Comparison of ENCODE assay signal across 8 mouse cellular contexts in the genomic region with DNA sequence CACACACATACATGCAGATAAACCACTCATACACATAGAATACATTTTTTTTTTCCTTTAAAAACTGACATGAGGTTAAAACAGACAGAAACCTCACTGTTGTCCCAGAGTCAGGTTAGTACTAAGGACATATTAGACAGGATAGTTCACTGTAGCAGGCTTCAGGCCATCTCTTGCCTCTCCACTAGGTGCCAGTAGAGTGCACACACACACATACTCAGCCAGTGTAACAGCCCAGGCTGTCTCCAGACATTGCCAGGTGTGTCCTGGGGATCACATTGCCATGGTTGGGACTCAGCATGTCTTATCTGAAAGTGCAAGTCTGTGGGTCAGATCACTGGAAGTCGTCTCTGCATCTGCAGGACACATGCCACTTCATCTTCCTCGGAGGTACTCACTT. TPM values are rescaled to one million over a fixed set of nuclear protein-coding genes. Genes with fewer than 3 reads are reported as not detected.
DNase-seq lines count a peak whose midpoint lies in the region; ATAC-seq lines count a peak whose summit lies in the region.

No protein-coding gene starts in this region.

- no peaks in the 10 kb centered on the region for H3K27me3 ChIP-seq in forebrain, embryonic 15.5 days
- H3K27me3 ChIP-seq in kidney, embryonic 16.5 days (ENCODE audit: insufficient read depth, low read length), result no peaks in the 10 kb centered on the region
- no peaks in the 10 kb centered on the region for H3K27me3 ChIP-seq in lung, embryonic 16.5 days (ENCODE audit: control insufficient read depth, insufficient read depth, low read depth, low read length)
- no peaks in the 10 kb centered on the region for H3K27me3 ChIP-seq in stomach, embryonic 16.5 days (ENCODE audit: control insufficient read depth, insufficient read depth, low read length)

- WGBS in forebrain, embryonic 15.5 days, result 85% methylated on average over 2 of the region's 2 CpGs
- 75% methylated on average over 2 of the region's 2 CpGs for WGBS in kidney, embryonic 16.5 days
- 53% methylated on average over 2 of the region's 2 CpGs for WGBS in lung, embryonic 16.5 days
- 66% methylated on average over 2 of the region's 2 CpGs for WGBS in stomach, embryonic 16.5 days

- H3K9ac ChIP-seq in forebrain, embryonic 15.5 days (replicated peaks), result no peak overlapping the region
- H3K9ac ChIP-seq in kidney, embryonic 16.5 days (replicated peaks; ENCODE audit: low read length), result no peak overlapping the region
- H3K9ac ChIP-seq in lung, embryonic 16.5 days (ENCODE audit: low read length), result no peak overlapping the region
- H3K9ac ChIP-seq in stomach, embryonic 16.5 days (ENCODE audit: low read length), result no peak overlapping the region

- no peak overlapping the region for H3K27ac ChIP-seq in forebrain, embryonic 15.5 days (replicated peaks)
- no peak overlapping the region for H3K27ac ChIP-seq in kidney, embryonic 16.5 days (ENCODE audit: low read length)
- H3K27ac ChIP-seq in lung, embryonic 16.5 days (ENCODE audit: low read length), result no peak overlapping the region
- H3K27ac ChIP-seq in stomach, embryonic 16.5 days (ENCODE audit: low read length), result no peak overlapping the region

- DNase-seq in cerebellum, adult 8-10 months, result no peak
- peak; percentile 36 for DNase-seq in urinary bladder, postnatal 14 days (ENCODE audit: low spot score)
- no peak for DNase-seq in urinary bladder, adult 2 months (ENCODE audit: low spot score)

- no peak overlapping the region for H3K4me2 ChIP-seq in forebrain, embryonic 15.5 days (replicated peaks)
- no peak overlapping the region for H3K4me2 ChIP-seq in kidney, embryonic 16.5 days (replicated peaks; ENCODE audit: low read depth, low read length)
- H3K4me2 ChIP-seq in lung, embryonic 16.5 days (ENCODE audit: low read depth, low read length), result no peak overlapping the region
- H3K4me2 ChIP-seq in stomach, embryonic 16.5 days (ENCODE audit: low read depth, low read length), result no peak overlapping the region

- peak; percentile 56; the same call in 1 of the 2 replicates for ATAC-seq in cerebellum, adult (ENCODE audit: insufficient number of reproducible peaks, low FRiP score, low TSS enrichment)
- ATAC-seq in forebrain, embryonic 15.5 days (replicated peaks), result 0 out of 2 replicates have a peak, but pooled peaks have one; percentile 60
- peak; percentile 71; the same call in 1 of the 2 replicates for ATAC-seq in kidney, embryonic 16.5 days (ENCODE audit: low FRiP score, low TSS enrichment)
- ATAC-seq in lung, embryonic 16.5 days (ENCODE audit: low read depth), result peak; percentile 74
- ATAC-seq in stomach, embryonic 16.5 days (ENCODE audit: insufficient read depth, low FRiP score), result peak; percentile 76; the same call in 1 of the 2 replicates

- peaks cover 65% of the 10 kb centered on the region for H3K36me3 ChIP-seq in forebrain, embryonic 15.5 days
- peaks cover 55% of the 10 kb centered on the region for H3K36me3 ChIP-seq in kidney, embryonic 16.5 days (ENCODE audit: insufficient read depth, low read length)
- H3K36me3 ChIP-seq in lung, embryonic 16.5 days (ENCODE audit: control insufficient read depth, insufficient read depth, low read length), result peaks cover 25% of the 10 kb centered on the region
- peaks cover 20% of the 10 kb centered on the region for H3K36me3 ChIP-seq in stomach, embryonic 16.5 days (ENCODE audit: control insufficient read depth, insufficient read depth, low read length)

- no peaks in the 10 kb centered on the region for H3K9me3 ChIP-seq in forebrain, embryonic 15.5 days
- H3K9me3 ChIP-seq in kidney, embryonic 16.5 days (ENCODE audit: low read length), result no peaks in the 10 kb centered on the region
- H3K9me3 ChIP-seq in lung, embryonic 16.5 days (ENCODE audit: control insufficient read depth, low read length), result no peaks in the 10 kb centered on the region
- H3K9me3 ChIP-seq in stomach, embryonic 16.5 days (replicated peaks; ENCODE audit: control insufficient read depth, low read length), result no peaks in the 10 kb centered on the region

- peaks cover under 1% of the 10 kb centered on the region for H3K4me1 ChIP-seq in forebrain, embryonic 15.5 days
- H3K4me1 ChIP-seq in kidney, embryonic 16.5 days (ENCODE audit: insufficient read depth, low read length), result peaks cover under 1% of the 10 kb centered on the region
- no peaks in the 10 kb centered on the region for H3K4me1 ChIP-seq in lung, embryonic 16.5 days (replicated peaks; ENCODE audit: control insufficient read depth, insufficient read depth, low read length)
- H3K4me1 ChIP-seq in stomach, embryonic 16.5 days (ENCODE audit: control insufficient read depth, insufficient read depth, low read length), result peaks cover under 1% of the 10 kb centered on the region

- H3K4me3 ChIP-seq in forebrain, embryonic 15.5 days, result no peak overlapping the region
- no peak overlapping the region for H3K4me3 ChIP-seq in kidney, embryonic 16.5 days (ENCODE audit: low read length)
- no peak overlapping the region for H3K4me3 ChIP-seq in lung, embryonic 16.5 days (ENCODE audit: low read length)
- H3K4me3 ChIP-seq in stomach, embryonic 16.5 days (replicated peaks; ENCODE audit: low read length), result no peak overlapping the region

RNA-seq across cellular contexts. Expression of gene Tmem186, which starts 6.3 kb away (rescaled TPM):
- polyA plus RNA-seq in urinary bladder, adult 2 months (2012; rRNA removed), result 12.3 and 13.7 TPM in 2 replicates
- polyA plus RNA-seq in forebrain, embryonic 15.5 days (2015; fragmentation: Nextera tagmentation; extraction: Ambion mirVana), result 24.8 and 25.9 TPM in 2 replicates
- 22.5 and 25.3 TPM in 2 replicates for polyA plus RNA-seq in kidney, embryonic 16.5 days (2015; fragmentation: Nextera tagmentation; extraction: Ambion mirVana)
- polyA plus RNA-seq in lung, embryonic 16.5 days (2015; fragmentation: Nextera tagmentation; extraction: Ambion mirVana), result 16.2 and 17.0 TPM in 2 replicates
- polyA plus RNA-seq in stomach, embryonic 16.5 days (2015; fragmentation: Nextera tagmentation; extraction: Ambion mirVana), result 19.7 and 20.3 TPM in 2 replicates

RNA-seq across cellular contexts. Expression of gene Pmm2, which starts 6.4 kb away (rescaled TPM):
- polyA plus RNA-seq in urinary bladder, adult 2 months (2012; rRNA removed), result 51.1 and 52.1 TPM in 2 replicates
- 49.6 and 49.9 TPM in 2 replicates for polyA plus RNA-seq in forebrain, embryonic 15.5 days (2015; fragmentation: Nextera tagmentation; extraction: Ambion mirVana)
- 61.2 and 63.3 TPM in 2 replicates for polyA plus RNA-seq in kidney, embryonic 16.5 days (2015; fragmentation: Nextera tagmentation; extraction: Ambion mirVana)
- 51.1 and 51.6 TPM in 2 replicates for polyA plus RNA-seq in lung, embryonic 16.5 days (2015; fragmentation: Nextera tagmentation; extraction: Ambion mirVana)
- 63.4 and 72.6 TPM in 2 replicates for polyA plus RNA-seq in stomach, embryonic 16.5 days (2015; fragmentation: Nextera tagmentation; extraction: Ambion mirVana)

RNA-seq across cellular contexts. Expression of gene Carhsp1, which starts 28.1 kb away (rescaled TPM):
- 43.5 and 49.9 TPM in 2 replicates for polyA plus RNA-seq in urinary bladder, adult 2 months (2012; rRNA removed)
- polyA plus RNA-seq in forebrain, embryonic 15.5 days (2015; fragmentation: Nextera tagmentation; extraction: Ambion mirVana), result 183 and 199 TPM in 2 replicates
- polyA plus RNA-seq in kidney, embryonic 16.5 days (2015; fragmentation: Nextera tagmentation; extraction: Ambion mirVana), result 86.0 and 86.9 TPM in 2 replicates
- polyA plus RNA-seq in lung, embryonic 16.5 days (2015; fragmentation: Nextera tagmentation; extraction: Ambion mirVana), result 96.4 and 97.7 TPM in 2 replicates
- 89.9 and 92.1 TPM in 2 replicates for polyA plus RNA-seq in stomach, embryonic 16.5 days (2015; fragmentation: Nextera tagmentation; extraction: Ambion mirVana)

RNA-seq across cellular contexts. Expression of gene Gm5767, which starts 36.7 kb away (rescaled TPM):
- polyA plus RNA-seq in urinary bladder, adult 2 months (2012; rRNA removed), result not detected in 2 replicates
- polyA plus RNA-seq in forebrain, embryonic 15.5 days (2015; fragmentation: Nextera tagmentation; extraction: Ambion mirVana), result not detected in 2 replicates
- not detected in 2 replicates for polyA plus RNA-seq in kidney, embryonic 16.5 days (2015; fragmentation: Nextera tagmentation; extraction: Ambion mirVana)
- not detected in 2 replicates for polyA plus RNA-seq in lung, embryonic 16.5 days (2015; fragmentation: Nextera tagmentation; extraction: Ambion mirVana)
- polyA plus RNA-seq in stomach, embryonic 16.5 days (2015; fragmentation: Nextera tagmentation; extraction: Ambion mirVana), result not detected in 2 replicates
